Mouse (Mus musculus) urinary bladder, postnatal 36 days (tissue): ENCODE data around the gene Arntl.
"Not testable (repeated sequence)": the region's sequence is repeated elsewhere in the genome, so short reads cannot be mapped to it uniquely, and the experiment has no call there.

ENCODE experiments used
- DNase-seq, 2 experiments: peaks; one replicate each; pipeline ENCODE4 v3.0.0; 2022; ENCODE audit warnings: low spot score in 2 of 2, mixed read lengths in 1 of 2

Arntl gene

DNA sequence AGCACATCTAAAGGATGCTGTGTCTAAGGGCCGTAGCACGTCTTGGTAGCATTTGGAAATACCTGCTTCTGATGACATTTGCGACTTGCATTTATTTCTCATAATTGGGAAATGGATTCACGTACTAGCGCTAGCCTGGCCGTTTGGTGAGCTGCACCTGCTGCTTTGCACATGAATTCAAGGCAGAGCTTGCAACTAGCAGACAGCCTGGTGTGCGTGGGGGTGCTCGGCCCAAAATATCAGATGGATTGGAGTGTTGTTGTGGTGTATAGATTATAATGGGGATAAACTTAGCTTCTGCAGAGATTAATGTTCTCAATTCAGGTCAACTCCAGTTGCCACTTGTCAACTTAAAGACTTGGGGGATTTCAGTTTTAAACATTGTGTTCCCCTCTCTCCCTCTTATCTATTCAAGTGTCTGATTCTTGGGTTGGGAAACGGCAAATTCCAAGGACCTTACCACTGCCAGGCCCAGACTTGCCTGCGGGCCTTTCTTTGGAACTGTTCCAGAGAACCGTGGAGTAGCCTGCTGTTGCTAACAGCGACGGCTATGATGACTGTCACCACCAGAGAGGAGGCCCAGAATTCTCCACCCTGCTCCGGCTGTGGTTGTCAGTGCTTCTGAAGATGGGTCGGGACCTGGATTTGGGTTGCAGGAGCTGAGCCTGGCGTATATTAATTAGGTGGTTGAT lies 42.0 kb downstream of the Arntl start:
- DNase-seq = peak; percentile 48 to 50

DNA sequence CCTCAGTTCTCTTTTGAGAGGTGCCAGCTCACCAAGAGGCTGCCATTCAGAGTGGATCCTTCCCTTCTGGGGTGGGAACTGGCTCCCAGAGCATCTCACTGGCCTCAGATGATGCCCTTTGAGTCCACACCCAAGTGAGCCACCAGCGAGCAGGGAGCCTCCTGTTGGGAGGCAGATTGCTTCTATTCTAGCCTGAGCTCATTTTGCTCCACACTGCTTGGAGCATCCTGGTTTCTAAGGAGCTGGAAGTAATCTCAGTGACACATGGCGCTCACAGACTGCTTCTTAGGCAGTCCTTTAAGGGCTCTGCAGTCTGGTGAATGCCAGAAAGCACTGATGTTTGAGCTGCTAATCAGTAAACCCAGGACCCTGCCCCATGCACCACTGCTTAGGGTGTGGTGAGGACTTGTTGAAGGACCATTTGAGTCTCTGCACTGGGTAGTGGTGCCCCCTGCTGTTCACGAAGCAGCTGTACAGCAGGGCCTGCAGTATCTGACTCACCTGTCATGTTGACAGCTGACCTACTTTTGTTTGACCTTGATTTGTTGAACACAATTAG lies 43.2 kb downstream of the Arntl start:
- DNase-seq = peak in 1 of 2 experiments; percentile 46

DNA sequence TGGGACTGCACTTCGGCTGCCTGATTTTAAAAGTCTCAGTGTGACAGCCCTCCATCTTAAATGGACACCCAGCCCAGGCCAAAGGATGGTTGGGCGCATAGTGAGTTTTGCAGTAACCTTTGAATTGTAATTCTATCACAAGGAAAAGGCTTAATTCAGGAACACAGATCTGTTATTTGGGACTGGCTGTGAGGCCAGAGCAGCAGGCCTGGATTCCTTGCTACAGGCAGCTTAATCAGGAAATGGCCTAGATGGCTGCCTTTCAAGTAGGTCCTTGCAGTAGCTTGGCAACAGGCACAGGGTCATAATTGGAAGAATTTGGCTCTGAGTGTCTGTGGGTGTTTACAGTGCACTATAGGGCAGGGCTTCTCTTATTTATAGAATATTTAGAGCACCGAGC lies 43.7 kb downstream of the Arntl start:
- DNase-seq = no peak

DNA sequence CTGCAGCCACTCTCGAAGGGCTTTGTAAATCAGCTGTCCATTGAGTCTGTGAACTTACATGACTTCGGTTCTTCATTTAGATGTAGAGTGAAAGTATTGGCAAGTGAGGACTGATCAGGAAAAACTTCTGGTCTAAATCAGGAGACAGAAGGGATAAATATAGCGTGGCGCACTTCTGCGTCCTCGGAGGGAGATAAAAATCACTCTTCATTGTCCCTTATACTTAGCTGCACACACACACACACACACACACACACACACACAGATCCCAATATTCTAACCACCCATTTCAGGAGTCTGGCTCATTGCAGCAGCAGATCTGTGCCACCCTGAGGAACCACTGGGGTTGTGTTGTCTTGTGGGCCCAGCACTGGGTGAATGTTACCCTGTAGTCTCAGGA lies 44.3 kb downstream of the Arntl start:
- no peak for DNase-seq

DNA sequence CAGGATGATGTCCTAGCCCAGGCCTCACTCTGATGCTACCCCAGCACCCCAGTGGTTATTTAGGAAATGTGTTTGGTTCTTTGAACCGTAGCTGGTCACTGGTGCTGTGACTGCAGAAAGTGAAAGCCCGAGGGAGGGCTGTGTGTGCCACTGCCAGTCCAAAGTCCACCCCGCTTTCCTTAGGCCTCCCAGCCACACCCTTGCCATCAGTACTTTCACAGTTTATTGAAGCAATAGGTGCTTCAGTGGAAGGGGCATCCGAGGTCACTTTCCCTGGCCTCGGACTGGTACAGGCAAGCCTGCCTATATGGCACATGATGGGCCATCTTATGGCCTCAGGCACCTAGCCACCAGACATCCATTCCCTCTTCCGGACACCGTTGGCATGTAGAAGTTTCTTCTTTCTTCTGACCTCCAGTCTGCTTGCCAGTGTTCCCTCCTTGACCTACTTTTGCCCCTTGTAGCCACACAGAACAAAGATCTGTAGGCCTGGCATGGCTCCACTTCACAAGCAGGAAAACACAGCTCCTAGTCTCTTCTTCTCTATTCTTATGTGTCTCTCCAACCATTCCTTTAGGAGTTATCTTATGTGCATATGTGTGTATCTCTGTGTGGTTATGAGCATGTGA lies 46.6 kb downstream of the Arntl start:
- DNase-seq = no peak

DNA sequence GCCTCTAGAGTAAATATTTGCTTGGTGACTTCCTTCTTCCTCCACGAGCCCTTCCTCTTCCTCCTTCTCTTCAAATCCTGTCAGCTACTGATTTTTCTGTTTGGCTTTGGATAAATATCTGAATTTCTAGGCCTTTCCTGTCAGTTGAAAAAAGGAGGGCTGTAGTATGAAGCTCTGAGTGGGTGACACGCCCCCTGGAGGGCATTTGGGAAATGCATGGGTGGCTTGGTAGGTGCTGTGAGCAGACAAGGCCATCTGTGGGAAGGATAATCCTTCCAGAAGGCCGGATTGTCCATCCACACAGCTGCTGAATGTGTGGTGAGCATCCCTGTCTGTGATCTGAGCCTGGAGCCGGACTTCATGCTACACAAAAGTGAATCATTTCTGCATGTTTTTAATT lies 48.8 kb downstream of the Arntl start:
- DNase-seq = no peak

DNA sequence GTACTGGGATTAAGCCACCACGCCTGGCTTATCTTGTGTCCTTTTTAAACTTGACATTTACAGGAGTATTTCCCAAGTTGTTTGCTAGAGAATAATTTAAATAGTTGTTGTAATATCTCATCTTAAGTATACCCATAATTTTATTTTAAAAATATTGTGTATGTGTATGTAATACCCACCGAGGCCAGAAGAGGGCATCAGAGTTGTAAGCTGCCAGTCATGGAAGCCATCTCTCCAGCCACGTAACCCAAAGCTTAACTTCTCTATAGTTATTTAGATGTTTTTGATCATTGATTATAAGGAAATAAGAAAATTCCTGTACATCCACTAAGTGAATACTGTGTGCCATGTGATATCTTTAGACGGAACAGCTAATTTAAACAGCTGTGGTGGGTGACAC lies 51.2 kb downstream of the Arntl start:
- DNase-seq = no peak

DNA sequence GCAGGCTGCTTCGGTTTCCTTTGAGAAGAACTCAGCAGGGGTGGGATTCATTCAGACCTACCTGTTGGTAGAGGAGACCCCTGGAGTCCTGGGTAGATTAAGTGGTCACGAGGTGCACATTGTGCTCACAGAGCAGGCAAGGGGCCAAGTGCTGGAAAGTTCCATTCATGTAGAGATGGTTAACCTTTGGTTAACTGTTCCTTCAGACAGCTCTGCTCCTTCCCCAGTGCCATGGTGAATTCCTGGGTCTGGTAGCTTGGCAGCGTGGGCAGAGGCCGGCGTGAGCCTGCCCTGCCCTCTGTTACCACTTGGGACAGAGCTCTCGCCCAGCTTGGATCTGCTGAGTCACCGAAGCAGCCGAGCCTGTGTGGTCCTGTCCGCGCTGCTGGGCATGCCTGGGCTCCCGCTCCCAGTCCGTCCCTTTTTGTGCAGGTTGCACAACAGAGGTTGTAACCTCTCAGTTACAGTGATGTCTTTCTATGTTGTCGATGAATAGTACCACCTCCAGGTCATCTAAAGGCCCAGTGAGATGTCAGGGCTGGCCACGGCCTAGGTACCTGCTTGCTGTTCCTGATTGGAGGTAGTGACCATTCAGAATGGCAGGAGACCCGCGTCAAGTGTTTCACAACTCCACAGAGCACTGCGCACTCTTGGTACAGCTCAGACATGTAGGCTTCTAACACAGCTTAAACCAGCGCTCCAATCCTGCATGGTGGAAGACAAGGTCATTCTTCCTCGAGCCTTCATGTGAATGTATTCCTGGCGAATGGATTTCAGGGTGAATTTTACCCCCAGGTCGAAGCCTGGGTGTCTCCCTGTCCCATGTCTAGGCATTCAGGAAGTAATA lies 53.3 kb downstream of the Arntl start:
- DNase-seq = peak; percentile 77 to 87

DNA sequence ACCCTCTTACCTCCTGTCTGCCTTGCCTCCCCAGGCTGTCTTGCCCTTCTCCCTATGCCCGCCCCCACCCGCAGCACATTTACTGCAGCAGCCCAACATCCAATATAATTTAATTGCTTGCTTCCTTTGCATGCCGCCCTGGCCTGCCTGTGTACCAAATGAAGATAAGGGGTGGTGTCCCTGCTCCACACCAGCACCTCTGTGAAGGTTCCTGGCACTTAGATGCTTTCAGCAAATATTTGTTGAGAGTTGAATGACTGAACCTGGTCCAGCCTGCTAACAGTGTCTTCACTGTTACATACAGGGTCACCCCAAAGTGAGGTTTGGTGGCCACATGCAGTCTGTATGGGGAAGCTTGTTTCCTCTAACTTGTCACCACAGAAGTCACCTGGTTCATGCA lies 54.4 kb downstream of the Arntl start:
- no peak for DNase-seq

DNA sequence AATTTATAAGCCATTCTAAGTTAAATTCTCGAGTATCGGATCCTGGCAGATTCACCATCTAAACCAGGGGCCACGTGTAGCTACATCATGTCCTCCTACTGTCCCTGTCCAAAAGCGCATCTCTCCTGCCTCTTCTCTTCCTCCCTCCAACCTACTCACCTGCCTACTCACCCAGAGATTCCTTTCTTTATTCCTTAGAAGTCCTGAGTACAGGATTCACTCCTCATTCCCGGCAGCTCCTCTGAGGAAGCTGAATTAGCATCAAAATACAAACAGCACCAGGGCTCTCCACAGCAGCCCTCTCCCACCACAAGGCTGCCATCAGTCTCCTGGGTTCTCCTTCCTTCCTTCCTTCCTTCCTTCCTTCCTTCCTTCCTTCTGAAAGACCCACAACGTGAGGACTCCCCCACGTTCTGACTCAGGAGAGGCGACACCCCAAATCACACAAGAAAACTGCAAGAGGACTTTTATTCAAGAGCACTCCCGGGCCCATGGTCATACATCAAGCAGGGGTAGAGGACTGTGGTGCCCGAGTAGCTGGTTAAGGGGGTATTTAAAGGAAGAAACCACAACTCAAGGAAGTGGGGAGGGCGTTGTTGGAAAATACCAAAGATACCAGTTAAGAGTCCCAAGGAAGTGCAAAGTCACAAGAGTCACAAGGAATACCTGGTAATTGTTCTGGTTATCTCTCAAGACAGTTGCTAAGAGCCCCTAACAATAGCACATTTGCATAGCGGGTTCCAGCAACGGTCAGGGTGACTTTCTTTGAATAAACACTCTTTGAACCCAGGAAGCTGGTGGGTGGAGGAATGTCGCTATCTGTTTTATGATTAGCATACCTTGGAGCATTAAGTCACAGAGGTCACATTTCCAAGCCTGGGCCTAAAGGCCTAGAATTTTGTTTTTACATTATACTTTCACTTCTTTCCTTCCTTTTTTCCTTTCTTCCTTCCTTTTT lies 55.5 kb downstream of the Arntl start:
- not testable (repeated sequence) for DNase-seq

DNA sequence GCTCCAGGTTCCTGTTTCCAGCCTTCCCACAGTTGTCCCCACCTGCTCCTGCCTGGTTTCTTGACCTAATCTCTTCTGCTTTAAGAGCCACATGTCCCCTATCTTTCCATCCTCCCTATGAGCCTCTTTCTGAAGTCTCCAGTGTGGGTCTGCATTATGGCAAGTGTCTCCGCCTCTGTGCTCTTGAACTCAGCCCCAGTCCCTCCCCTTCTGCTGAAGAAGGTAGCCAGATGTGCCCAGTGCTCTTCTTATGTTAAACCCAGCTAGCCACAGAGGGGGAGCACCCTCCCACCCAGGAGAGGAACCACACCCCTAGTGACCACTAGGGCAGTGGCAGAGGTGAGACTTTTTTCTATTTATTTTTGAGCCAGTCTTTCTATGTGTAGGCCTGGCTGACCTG lies 56.7 kb downstream of the Arntl start:
- DNase-seq = no peak

DNA sequence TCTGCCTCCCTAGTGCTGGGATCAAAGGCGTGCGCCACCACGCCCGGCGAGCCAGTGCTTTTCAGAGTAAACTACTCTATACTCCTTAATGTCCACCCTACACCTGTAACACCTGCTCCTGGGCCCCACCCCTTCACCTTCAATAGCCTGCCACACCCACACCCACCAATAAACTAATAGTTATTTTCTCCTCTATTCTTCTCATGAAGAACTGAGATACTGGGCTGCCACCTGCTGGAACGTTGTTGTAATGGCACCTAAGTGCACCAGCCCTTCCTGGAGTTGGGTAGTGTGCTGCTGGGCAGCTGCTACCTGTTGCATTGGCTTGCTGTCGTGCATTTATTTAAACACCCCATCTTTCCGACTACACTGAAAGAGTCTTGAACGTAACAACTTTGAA lies 61.0 kb downstream of the Arntl start:
- DNase-seq = peak; percentile 57 to 70

DNA sequence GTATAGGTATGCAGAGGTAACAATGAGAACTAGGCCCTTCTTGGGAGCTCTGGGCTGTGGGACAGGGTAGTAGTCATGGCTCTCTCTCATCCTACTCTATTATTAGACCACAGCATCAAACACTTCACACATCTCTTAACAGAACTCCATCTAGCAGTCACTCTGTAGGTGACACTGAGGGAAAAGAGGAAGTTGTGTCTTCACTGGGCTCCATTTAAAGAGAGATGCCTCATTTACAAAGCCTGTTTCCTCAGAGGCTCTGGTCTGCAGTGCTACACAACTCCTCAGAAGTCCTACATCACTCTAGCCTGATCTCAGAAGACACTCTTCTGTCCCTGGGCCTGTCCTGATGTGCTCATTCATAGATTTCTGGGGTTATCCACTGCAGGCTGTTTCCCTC lies 61.8 kb downstream of the Arntl start:
- no peak for DNase-seq

DNA sequence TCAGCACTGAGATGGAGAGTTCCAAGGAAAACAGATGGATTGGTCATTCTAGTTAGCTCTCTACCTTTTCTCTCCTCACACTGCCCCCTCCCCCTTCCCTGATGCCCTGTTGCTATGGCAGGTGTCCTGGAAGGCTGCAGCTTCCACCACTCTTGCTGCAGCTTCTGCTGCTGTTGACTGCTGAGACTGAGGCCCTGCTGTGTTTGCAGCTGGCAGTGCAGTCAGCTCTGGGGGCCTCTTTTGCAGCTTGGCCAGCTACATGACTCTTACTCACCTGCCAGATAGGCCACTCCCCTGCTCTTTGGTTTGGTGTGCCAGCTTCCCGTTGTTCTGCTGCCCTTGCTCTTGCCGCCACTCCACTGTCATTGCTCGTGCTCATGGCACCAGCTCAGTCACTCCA lies 62.7 kb downstream of the Arntl start:
- DNase-seq = no peak

DNA sequence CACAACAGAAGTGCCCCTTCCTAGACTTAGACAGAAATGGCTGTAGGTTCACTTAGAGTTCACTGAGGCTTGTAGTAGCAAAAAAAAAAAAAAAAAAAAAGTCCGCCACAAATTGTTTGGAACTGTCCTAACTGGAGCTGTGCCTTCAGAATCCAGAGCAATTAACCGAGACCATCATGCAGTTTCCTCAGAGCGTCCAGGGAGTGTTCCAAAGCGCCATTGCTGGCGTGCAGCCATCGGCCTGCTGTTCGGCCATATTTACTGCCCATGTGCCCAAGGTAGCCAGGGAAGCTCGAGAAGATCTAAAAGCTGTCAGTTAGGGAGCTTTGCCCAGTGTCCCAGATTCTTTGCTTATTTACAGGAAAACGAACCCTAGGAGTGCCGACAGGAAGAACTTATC lies 63.3 kb downstream of the Arntl start:
- no peak for DNase-seq

DNA sequence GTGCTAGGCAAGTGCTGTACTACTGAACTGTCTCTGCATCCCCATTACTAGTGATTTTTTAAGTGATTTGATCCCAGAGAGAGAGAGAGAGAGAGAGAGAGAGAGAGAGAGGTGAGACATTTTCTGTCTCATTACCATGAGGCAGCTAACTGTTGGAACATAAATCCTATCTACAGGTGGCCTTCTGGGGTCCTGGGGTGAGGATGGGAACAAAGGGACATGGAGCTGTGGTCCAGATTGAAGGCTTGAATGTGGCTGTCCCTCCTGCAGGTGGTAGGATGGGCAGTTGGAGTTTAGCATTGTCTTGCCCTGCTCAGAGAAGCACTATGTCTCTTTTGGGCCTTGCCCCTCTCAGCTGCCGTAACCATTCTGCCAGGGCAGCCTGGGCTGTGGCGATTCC lies 63.7 kb downstream of the Arntl start:
- no peak for DNase-seq

DNA sequence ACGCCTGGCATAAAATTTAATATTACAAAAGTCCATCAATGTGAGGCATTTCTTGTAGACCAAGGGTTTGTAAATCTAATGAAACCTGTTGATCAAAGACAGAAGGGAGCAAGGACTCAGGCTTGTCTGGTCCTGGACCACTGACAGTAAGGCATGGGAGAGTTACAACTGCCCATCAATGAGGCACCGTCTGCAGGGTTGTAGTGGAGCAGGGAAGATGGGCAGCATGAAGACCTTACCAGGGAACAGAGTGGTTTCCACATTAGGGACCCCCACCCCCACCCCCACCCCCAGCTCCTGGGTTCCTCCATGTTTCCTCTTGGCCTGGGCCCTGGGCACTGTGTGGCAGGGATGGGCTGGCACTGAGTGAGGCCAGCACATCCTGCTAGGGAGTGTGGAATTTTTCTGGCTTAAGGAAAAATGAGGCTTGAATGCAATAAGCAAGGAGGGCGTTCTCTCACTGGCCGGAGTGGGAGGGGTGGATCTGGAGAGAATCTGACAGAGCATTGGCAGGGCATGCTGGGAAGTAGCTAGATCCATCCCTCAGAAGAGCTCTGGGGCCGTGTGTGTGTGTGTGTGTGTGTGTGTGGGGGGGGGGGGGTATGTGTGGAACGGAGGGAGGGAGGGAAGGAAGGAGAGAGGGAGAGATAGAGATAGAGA lies 65.2 kb downstream of the Arntl start:
- no peak for DNase-seq

DNA sequence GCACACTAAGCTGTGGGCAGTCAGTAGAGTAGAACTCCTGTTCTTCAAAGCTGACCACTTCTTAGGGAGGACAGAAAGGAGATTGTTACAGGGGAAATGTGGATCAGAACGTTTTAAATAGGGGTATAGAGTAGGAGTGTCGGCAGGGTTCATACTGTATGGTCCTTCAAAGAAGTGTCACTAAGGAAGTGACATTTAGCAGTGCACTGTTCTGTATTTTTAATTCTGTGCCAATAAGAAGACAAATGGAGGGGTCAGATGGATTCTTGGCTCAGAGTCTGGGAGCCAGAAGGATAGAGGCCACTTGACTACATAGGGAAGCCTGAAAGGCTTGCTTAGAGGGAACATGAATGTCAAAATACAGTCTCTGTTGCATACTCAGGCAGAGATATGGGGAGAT lies 70.0 kb downstream of the Arntl start:
- DNase-seq = no peak

DNA sequence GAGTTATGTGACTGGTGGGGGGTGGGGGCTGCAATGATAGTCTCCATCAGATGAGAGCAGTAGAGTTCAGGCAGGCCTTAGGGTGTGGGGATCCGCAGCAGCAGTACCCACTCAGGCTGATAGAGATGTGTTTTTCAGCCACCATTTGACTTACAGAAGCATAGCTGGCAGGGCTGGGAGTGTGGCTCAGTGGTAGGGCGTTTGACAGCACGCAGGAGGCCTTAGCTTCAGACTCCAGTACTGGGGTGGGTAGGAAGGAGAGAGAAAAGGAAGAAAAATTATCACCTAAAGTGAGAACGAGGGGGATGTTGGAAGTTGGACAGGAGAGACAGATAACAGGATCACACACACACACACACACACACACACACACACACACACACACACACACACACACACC lies 71.2 kb downstream of the Arntl start:
- DNase-seq = no peak

DNA sequence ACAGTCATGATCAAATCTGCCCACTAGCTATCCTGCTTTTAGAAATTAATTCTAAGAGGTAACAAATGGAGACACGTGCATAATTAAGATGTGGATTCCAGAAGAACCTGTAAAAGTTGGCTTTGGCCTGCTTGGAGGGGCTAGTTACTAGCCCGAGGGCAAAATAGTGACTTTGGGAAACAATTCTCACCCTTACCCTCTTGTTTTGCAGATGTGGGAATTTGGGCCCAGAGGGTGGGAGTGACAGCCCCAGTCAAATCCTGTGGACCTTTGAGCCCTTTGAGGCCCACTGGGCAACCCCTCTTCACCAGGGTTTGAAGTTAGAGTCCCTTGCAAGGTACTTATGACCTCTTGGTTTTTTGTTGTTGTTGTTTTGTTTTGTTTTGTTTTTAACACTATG lies 72.0 kb downstream of the Arntl start:
- DNase-seq = no peak

DNA sequence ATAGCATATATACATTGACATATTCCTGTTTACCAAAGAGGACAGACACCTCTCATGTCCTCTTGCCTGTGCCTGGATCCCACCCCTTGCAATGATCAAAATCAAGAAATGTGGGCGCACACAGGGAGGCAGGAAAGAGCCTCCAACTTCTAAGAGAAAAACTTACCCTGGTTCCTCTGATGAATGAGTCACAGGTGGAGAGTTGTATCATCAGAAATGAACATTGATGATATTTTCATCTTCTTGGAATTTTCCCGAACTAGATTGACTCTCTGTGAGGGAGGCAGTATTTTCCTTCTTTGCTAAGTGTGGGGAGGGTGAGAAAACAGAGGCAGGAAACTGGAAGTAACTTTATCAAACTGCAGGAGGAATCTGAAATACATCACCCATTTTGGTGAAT lies 78.1 kb downstream of the Arntl start:
- no peak for DNase-seq
